Mouse (Mus musculus): ENCODE results near the gene Trim67.

Gene Trim67

GRCm38 (mm10) chr8:124792708-124793107, at the start of gene Trim67:
Gene Trim67 (plus strand): TSS chr8:124793092.
- peak; percentile 25 for DNase-seq

GRCm38 (mm10) chr8:124746661-124747060, 46.2 kb upstream of the Trim67 start:
- DNase-seq = no peak

- DNase-seq = no peak
Measured at GRCm38 (mm10) chr8:124751191-124751590, 41.7 kb upstream of the Trim67 start.

- peak; percentile 9 for DNase-seq
Measured at GRCm38 (mm10) chr8:124751709-124752173, 41.2 kb upstream of the Trim67 start, which contains the start of gene Fam89a. Gene Fam89a (minus strand): TSS chr8:124751832.

GRCm38 (mm10) chr8:124752325-124752862, 40.5 kb upstream of the Trim67 start:
- DNase-seq = no peak

GRCm38 (mm10) chr8:124754101-124754791, 38.6 kb upstream of the Trim67 start:
- DNase-seq = peak; percentile 20

GRCm38 (mm10) chr8:124754792-124755190, 38.1 kb upstream of the Trim67 start:
- DNase-seq = no peak

- no peak for DNase-seq
Measured at GRCm38 (mm10) chr8:124755481-124755880, 37.4 kb upstream of the Trim67 start.

- no peak for DNase-seq
Measured at GRCm38 (mm10) chr8:124756153-124756552, 36.7 kb upstream of the Trim67 start.

GRCm38 (mm10) chr8:124756601-124757000, 36.3 kb upstream of the Trim67 start:
- no peak for DNase-seq

- no peak for DNase-seq
Measured at GRCm38 (mm10) chr8:124758544-124758943, 34.3 kb upstream of the Trim67 start.

- DNase-seq = no peak
Measured at GRCm38 (mm10) chr8:124763061-124763460, 29.8 kb upstream of the Trim67 start.

- no peak for DNase-seq
Measured at GRCm38 (mm10) chr8:124772389-124772788, 20.5 kb upstream of the Trim67 start.

GRCm38 (mm10) chr8:124775695-124776094, 17.2 kb upstream of the Trim67 start:
- peak; percentile 66 for DNase-seq

- peak; percentile 13 for DNase-seq
Measured at GRCm38 (mm10) chr8:124780236-124780635, 12.7 kb upstream of the Trim67 start.

- DNase-seq = no peak
Measured at GRCm38 (mm10) chr8:124782431-124782830, 10.5 kb upstream of the Trim67 start.

GRCm38 (mm10) chr8:124783228-124783627, 9.7 kb upstream of the Trim67 start:
- no peak for DNase-seq

GRCm38 (mm10) chr8:124784613-124785012, 8.3 kb upstream of the Trim67 start:
- peak; percentile 73 for DNase-seq

GRCm38 (mm10) chr8:124790676-124791075, 2.2 kb upstream of the Trim67 start:
- DNase-seq = no peak

- DNase-seq = no peak
Measured at GRCm38 (mm10) chr8:124791751-124792150, 1.1 kb upstream of the Trim67 start.

- peak; percentile 68 for DNase-seq
Measured at GRCm38 (mm10) chr8:124792186-124792585, 706 bp upstream of the Trim67 start.

- DNase-seq = peak; percentile 68
Measured at GRCm38 (mm10) chr8:124793172-124793651, 320 bp downstream of the Trim67 start.

- DNase-seq = peak; percentile 5
Measured at GRCm38 (mm10) chr8:124793661-124794485, 981 bp downstream of the Trim67 start.

GRCm38 (mm10) chr8:124794486-124794780, 1.5 kb downstream of the Trim67 start:
- peak; percentile 80 for DNase-seq
